Mouse (Mus musculus) heart, adult 2 months (tissue): ENCODE measurements around the gene Zfp423.

Experiments used
- CTCF ChIP-seq: fragments of 200-600 bp; IDR thresholded peaks from 2 replicates; pipeline ENCODE4 v1.8.1; 2022; ENCODE audit warnings: antibody characterized with exemption, mild to moderate bottlenecking, moderate library complexity
- EP300 ChIP-seq: fragments of 200-500 bp; IDR thresholded peaks from 2 replicates; pipeline ENCODE4 v1.6.1; 2011; ENCODE audit warnings: low read depth, low read length, control low read depth; ENCODE audit not compliant: insufficient read depth
- POLR2A ChIP-seq: fragments of 200-500 bp; IDR thresholded peaks from 2 replicates; pipeline ENCODE4 v1.6.1; 2011; ENCODE audit warnings: mild to moderate bottlenecking, low read depth, low read length, control low read depth; ENCODE audit not compliant: insufficient read depth

DNA sequence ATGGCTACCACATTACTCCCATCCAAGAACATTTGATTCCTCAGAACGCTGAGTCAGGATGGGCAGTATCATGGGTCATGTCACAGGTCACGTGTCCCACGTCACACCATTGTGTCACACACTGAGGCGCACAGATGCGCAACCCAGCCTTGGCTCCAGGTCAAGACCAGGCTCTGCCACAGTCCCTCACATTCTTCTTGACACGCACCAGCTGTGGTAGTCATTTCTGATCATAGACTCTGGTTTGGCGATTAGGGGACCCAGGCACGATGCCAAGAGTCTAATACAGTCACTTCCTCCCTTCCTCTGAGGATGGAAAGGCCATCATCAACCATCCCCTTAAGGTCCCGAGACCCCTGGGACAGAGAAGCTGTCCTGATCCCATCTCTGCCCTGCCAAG, 43.6 kb downstream of the Zfp423 start:
- TF ChIP-seq CTCF = no peak
- no peak for TF ChIP-seq POLR2A
- 0 out of 2 replicates have a peak, but pooled peaks have one; percentile 71 for TF ChIP-seq EP300
